Mouse (Mus musculus) limb, embryonic 13.5 days (tissue): ENCODE results near the gene Ktn1. TPM values are rescaled to one million over a fixed set of nuclear protein-coding genes. Genes with fewer than 3 reads are reported as not detected.

ENCODE experiments used
- ATAC-seq: fragments of 200-750 bp; cut with Nextera tagmentation; 2 replicates; pipeline ENCODE4 v1.8.0; 2017; ENCODE audit warnings: low read depth, moderate number of reproducible peaks, moderate TSS enrichment; ENCODE audit not compliant: low FRiP score
- H3K27ac ChIP-seq: fragments of 300-500 bp; sonication (generic); 2 replicates; pipeline ENCODE4 v1.5.1; 2015; ENCODE audit warnings: inconsistent platforms, mild to moderate bottlenecking, moderate library complexity
- H3K27me3 ChIP-seq: fragments of 300-500 bp; sonication (generic); 2 replicates; pipeline ENCODE4 v1.6.1; 2015; ENCODE audit warnings: mild to moderate bottlenecking, inconsistent platforms
- H3K36me3 ChIP-seq: fragments of 300-500 bp; sonication (generic); 2 replicates; pipeline ENCODE4 v1.6.1; 2015; ENCODE audit warnings: inconsistent platforms, mild to moderate bottlenecking, moderate library complexity
- H3K4me1 ChIP-seq: fragments of 300-500 bp; sonication (generic); 2 replicates; pipeline ENCODE4 v1.6.1; 2015; ENCODE audit warnings: inconsistent platforms
- H3K4me2 ChIP-seq: fragments of 300-500 bp; sonication (generic); replicated peaks from 2 replicates; pipeline ENCODE4 v1.6.1; 2015; ENCODE audit warnings: inconsistent platforms, mild to moderate bottlenecking, moderate library complexity
- H3K4me3 ChIP-seq: fragments of 300-500 bp; sonication (generic); 2 replicates; pipeline ENCODE4 v1.5.1; 2015; ENCODE audit warnings: moderate library complexity, mild to moderate bottlenecking, inconsistent platforms
- H3K9ac ChIP-seq: fragments of 300-500 bp; sonication (generic); 2 replicates; pipeline ENCODE4 v1.6.1; 2015; ENCODE audit warnings: mild to moderate bottlenecking, inconsistent platforms
- H3K9me3 ChIP-seq: fragments of 300-500 bp; sonication (generic); 2 replicates; pipeline ENCODE4 v1.6.1; 2016; ENCODE audit warnings: inconsistent platforms
- WGBS: fragments of 180-500 bp; shearing (Covaris S2); methylation state at CpG from one replicate; pipeline ENCODE4 v1.1.7; 2015; 5-methylcytosine and 5-hydroxymethylcytosine counted together
- polyA plus RNA-seq: library from polyadenylated mRNA; unstranded; fragments of >200 nt; fragmentation: Nextera tagmentation; extraction: Ambion mirVana; gene quantifications from 2 replicates; pipeline ENCODE4 v1.2.1, GENCODE M21; 2015

The Ktn1 gene
- 54.5 and 58.7 TPM in 2 replicates for polyA plus RNA-seq

DNA sequence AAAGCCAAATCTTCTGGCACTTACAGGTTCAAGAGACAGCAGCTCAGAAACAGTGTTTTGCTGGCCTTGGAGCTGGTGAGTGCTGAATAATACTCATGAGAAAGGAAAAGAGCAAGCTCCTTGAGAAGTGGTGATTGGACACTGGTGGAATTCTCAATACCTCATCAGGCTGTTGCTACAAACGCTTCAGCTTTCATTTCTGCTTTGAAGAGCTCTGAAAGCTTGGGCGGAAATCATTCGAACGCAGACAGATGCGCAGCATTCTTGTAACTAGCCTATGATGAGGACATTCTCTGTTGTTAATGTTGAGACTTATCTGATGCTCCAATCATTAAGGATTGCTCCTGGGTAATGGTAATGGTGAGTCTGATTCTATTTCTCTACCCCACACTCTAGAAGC lies at the start of gene Ktn1:
Ktn1 (plus strand) TSS at position 231 of the 400 bp plus-strand sequence.
- peak within 1 kb of the TSS; percentile 97 for H3K9ac ChIP-seq
- H3K27me3 ChIP-seq, result peaks cover 3% of the 10 kb centered on the region; the same call in 1 of the 2 replicates
- ATAC-seq, result no peak
- peak within 1 kb of the TSS; percentile 77 for H3K4me2 ChIP-seq
- 49% methylated on average over 5 of the region's 5 CpGs for WGBS
- no peaks in the 10 kb centered on the region for H3K9me3 ChIP-seq
- peaks cover 14% of the 10 kb centered on the region for H3K4me1 ChIP-seq
- H3K36me3 ChIP-seq, result no peaks in the 10 kb centered on the region
- H3K27ac ChIP-seq, result peak within 1 kb of the TSS; percentile 93
- peak within 1 kb of the TSS; percentile 97 for H3K4me3 ChIP-seq

DNA sequence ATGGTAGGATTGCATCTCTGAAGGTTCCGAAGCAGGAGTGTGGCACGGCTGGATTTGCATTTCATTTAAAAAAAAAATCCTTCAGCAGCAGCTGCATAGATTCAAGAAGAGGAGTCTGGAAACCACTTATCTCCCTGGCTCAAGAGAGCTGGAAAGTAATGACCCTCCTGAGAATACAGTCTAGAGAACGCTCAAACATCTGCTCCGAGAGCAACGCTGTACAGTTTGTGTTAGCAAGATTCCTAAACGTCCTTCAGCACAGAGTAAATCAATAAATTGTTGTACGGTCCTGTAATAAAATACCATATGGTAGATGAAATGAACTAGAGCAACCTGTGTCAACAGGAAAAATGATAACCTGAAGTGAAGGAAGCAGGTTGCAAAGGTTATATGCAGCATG lies 35.0 kb upstream of the Ktn1 start:
- Histone ChIP-seq H3K4me3 (no peak overlapping the region), H3K36me3 (no peaks in the 10 kb centered on the region), H3K4me1 (peaks cover 5% of the 10 kb centered on the region; the same call in 1 of the 2 replicates), H3K9me3 (no peaks in the 10 kb centered on the region), H3K9ac (no peak overlapping the region), H3K4me2 (no peak overlapping the region), H3K27me3 (no peaks in the 10 kb centered on the region), H3K27ac (no peak overlapping the region)
- 43% methylated on average over 7 of the region's 7 CpGs for WGBS
- no peak for ATAC-seq

DNA sequence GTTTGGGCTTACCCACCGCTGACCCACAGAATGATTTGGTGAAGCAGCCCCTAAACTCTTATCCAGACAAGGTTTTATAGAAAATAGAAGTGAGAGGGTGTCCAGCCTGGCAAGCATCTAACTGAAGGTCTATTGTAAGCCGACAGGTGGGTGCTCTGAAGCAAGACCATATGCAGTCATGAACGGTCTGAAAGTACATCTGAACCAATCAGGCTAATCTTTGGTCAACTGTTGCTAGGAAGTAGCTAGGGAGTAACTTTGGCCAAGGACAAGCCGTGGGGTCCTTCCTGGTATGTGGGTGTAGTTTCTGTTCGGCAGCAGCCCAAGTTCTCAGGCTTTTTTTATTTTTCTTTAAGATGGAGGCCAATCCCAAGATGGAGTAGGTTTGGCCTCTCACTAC lies 29.4 kb upstream of the Ktn1 start:
- no peaks in the 10 kb centered on the region for H3K36me3 ChIP-seq
- 88% methylated on average over 5 of the region's 5 CpGs for WGBS
- no peak for ATAC-seq
- H3K4me3 ChIP-seq, result no peak overlapping the region
- no peak overlapping the region for H3K4me2 ChIP-seq
- no peak overlapping the region for H3K27ac ChIP-seq
- no peaks in the 10 kb centered on the region for H3K27me3 ChIP-seq
- H3K9ac ChIP-seq, result no peak overlapping the region
- no peaks in the 10 kb centered on the region for H3K9me3 ChIP-seq
- no peaks in the 10 kb centered on the region for H3K4me1 ChIP-seq

DNA sequence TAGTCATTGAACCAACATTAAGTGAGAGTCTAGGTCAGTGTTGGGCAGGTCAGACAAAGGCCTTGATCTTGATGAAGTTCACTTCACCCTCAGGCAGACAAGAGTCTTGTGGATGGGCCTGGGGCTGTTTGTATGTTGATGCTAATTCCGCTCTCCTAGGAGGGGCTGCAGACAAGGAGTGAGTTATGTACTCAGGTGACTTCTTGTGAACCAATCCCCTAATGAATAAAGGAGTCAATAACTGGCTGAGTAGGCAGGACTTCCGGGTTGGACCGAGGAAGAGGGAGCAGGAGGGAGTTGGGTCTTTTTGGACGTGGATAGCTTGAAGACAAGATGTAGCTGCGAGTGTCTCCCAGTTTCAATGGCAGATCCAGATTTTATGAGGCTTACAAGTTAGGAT lies 26.3 kb upstream of the Ktn1 start:
- Histone ChIP-seq H3K4me3 (no peak overlapping the region), H3K27ac (no peak overlapping the region), H3K4me2 (no peak overlapping the region), H3K36me3 (no peaks in the 10 kb centered on the region), H3K27me3 (no peaks in the 10 kb centered on the region), H3K9me3 (no peaks in the 10 kb centered on the region), H3K4me1 (peaks cover 7% of the 10 kb centered on the region), H3K9ac (no peak overlapping the region)
- no peak for ATAC-seq
- 83% methylated on average over 5 of the region's 5 CpGs for WGBS

DNA sequence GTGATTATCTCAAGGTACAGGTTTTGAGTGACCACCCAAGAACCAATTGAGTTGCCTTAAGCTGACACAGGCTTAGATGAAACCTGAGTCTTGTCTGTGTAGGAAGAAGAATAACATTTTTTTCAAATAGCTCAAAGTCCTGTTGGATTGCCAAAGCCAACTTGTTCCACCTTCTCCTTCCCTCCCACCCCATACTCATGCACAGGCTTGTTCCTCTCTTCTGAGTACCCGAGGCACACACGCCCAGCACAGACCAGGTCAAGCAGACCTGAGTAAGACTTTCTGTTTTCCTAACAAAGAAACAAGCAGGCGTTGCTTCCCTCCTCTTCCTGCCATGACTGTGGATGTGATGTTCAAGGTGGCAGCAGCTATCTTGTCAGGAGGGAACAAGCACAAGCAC lies 23.4 kb upstream of the Ktn1 start:
- ATAC-seq, result no peak
- 69% methylated on average over 3 of the region's 3 CpGs for WGBS
- no peaks in the 10 kb centered on the region for H3K27me3 ChIP-seq
- H3K9ac ChIP-seq, result no peak overlapping the region
- no peaks in the 10 kb centered on the region for H3K36me3 ChIP-seq
- no peak overlapping the region for H3K4me3 ChIP-seq
- no peak overlapping the region for H3K27ac ChIP-seq
- H3K9me3 ChIP-seq, result no peaks in the 10 kb centered on the region
- peak overlapping the region; percentile 43; the same call in 1 of the 2 replicates for H3K4me2 ChIP-seq
- peaks cover 7% of the 10 kb centered on the region for H3K4me1 ChIP-seq

DNA sequence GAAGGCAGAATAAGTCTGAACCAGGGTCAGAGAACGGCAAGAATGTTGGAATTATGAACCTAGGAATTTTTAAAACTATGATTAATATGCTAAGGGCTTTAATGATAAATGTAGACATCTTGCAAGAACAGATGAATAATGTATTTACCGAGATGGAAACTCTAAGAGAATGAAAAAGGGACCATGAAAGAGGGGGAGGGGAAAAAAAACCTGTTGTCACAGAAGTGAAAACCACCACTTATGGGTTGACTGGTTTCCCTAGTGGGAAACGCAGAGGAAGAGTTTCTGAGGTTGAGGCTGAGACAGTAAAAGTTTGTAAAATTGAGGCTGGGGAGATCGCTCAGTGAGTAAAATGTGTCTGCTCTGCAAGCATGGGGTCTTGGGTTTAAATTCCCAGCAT lies 22.1 kb upstream of the Ktn1 start:
- Histone ChIP-seq H3K9ac (no peak overlapping the region), H3K27ac (no peak overlapping the region), H3K4me1 (peaks cover 7% of the 10 kb centered on the region), H3K4me3 (no peak overlapping the region), H3K9me3 (no peaks in the 10 kb centered on the region), H3K36me3 (no peaks in the 10 kb centered on the region), H3K27me3 (no peaks in the 10 kb centered on the region), H3K4me2 (no peak overlapping the region)
- no peak for ATAC-seq
- WGBS, result 83% methylated on average over 4 of the region's 4 CpGs

DNA sequence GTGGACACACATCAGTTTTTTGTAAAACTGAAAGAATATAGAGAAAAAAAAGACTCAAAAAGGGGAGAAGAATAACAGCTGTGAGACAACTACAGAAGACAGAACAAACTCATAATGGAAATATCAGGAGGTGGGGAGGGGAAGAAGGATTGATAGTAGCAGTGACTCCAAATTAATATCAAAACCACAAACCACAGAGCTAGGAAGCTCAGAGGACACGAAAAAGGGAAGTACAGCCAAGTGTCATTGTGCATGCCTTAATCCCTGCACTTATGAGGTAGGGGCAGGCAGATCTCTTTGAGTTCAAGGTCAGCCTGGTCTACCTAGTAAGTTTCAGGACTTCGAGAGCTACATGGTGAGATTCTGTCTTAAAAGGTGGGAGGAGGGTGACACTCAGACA lies 21.4 kb upstream of the Ktn1 start:
- no peak for ATAC-seq
- Histone ChIP-seq H3K27ac (no peak overlapping the region), H3K9me3 (no peaks in the 10 kb centered on the region), H3K4me1 (peaks cover 7% of the 10 kb centered on the region), H3K4me2 (no peak overlapping the region), H3K27me3 (no peaks in the 10 kb centered on the region), H3K4me3 (no peak overlapping the region), H3K36me3 (no peaks in the 10 kb centered on the region), H3K9ac (no peak overlapping the region)
- WGBS, result 82% methylated on average over 2 of the region's 2 CpGs

DNA sequence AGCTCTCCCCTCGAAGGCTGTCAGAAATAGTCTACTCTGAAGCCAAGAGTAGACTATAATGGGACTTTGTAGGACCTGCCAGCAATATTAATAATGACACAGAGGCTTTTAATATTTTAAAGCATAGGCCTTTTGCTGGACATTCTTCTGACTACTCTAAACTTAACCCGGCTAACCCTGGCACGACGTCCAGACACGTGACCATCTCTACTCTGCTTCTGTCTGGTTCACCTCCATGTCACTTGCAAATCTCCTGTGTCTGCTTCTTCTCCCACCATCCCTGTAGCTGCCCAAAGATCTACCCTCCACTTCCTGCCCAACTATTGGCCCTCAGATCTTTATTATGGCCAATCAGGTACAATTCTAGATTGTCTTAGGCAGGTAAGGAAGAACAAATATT lies 20.9 kb upstream of the Ktn1 start:
- Histone ChIP-seq H3K36me3 (no peaks in the 10 kb centered on the region), H3K4me2 (no peak overlapping the region), H3K4me1 (peaks cover 7% of the 10 kb centered on the region), H3K9ac (no peak overlapping the region), H3K27ac (no peak overlapping the region), H3K9me3 (no peaks in the 10 kb centered on the region), H3K27me3 (no peaks in the 10 kb centered on the region), H3K4me3 (no peak overlapping the region)
- WGBS, result 91% methylated on average over 5 of the region's 5 CpGs
- no peak for ATAC-seq

DNA sequence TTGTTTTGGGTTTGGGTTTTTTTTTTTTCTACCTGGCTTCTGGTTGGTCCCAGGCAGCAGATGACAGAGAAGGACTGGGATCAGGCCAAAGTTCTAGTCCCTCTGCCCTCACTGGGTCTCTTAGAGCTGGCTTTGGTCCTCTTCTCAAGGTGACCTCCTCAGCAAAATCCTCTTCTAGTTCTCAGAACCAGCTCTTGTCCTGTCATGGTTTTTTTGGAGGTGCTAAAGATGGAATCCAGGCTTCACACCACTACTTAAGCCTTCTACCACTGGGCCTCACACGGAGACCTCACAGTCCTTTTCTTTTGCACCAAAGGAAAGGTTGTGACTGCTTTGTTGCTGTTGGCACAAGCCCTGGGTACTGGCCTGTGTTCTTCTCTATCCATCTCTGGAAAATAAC lies 15.8 kb upstream of the Ktn1 start:
- no peak overlapping the region for H3K4me2 ChIP-seq
- H3K4me3 ChIP-seq, result no peak overlapping the region
- no peak overlapping the region for H3K9ac ChIP-seq
- no peaks in the 10 kb centered on the region for H3K27me3 ChIP-seq
- peaks cover 15% of the 10 kb centered on the region for H3K4me1 ChIP-seq
- ATAC-seq, result no peak
- no peaks in the 10 kb centered on the region for H3K36me3 ChIP-seq
- 68% methylated on average over 1 of the region's 1 CpGs for WGBS
- H3K27ac ChIP-seq, result no peak overlapping the region
- H3K9me3 ChIP-seq, result no peaks in the 10 kb centered on the region

DNA sequence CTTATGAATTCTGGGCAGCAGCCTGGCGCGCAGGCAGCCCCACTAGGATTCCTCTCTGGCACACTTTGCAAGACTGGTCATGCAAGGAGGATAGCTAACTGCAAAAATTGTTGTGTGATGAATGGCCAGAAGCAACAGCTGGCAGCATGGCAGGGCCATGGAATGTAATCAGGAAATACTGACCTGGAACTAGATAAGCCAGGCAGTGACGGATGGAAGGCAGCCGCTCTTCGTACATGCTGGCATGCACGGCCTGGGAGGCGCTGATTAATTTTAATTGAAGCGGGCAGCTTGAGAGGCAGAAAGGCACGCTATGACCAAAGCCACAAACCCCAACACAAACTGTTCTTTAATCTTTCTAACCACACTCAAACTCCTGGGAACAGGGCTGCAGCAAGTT lies 13.8 kb upstream of the Ktn1 start:
- peaks cover 15% of the 10 kb centered on the region for H3K4me1 ChIP-seq
- H3K27me3 ChIP-seq, result no peaks in the 10 kb centered on the region
- ATAC-seq, result peak; percentile 15; the same call in 1 of the 2 replicates
- H3K27ac ChIP-seq, result no peak overlapping the region
- no peaks in the 10 kb centered on the region for H3K9me3 ChIP-seq
- H3K4me3 ChIP-seq, result no peak overlapping the region
- peak overlapping the region; percentile 19; the same call in 1 of the 2 replicates for H3K9ac ChIP-seq
- peak overlapping the region; percentile 31; the same call in 1 of the 2 replicates for H3K4me2 ChIP-seq
- 45% methylated on average over 9 of the region's 9 CpGs for WGBS
- H3K36me3 ChIP-seq, result no peaks in the 10 kb centered on the region

DNA sequence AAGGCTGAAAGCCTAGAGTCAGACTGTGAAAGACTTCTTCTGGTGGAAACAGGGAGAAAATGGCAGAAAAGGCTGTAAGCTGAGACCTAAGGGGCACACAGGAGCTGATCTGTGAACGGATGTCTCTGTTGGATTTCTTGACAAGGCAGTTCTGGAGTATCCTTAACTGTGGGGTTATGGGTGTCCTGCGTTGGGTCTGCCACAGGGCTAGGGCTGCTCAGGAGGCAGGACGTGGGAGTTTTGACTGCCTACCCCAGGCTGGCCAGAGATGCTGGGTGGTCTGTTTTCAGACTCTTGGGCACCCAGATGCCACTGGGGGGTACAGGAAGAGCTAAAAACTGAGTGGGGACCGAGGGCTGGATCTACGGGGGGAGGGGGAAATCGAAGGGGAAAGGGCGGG lies 13.4 kb upstream of the Ktn1 start:
- ATAC-seq, result 0 out of 2 replicates have a peak, but pooled peaks have one; percentile 40
- H3K27ac ChIP-seq, result no peak overlapping the region
- peak overlapping the region; percentile 19; the same call in 1 of the 2 replicates for H3K9ac ChIP-seq
- no peaks in the 10 kb centered on the region for H3K9me3 ChIP-seq
- peak overlapping the region; percentile 31; the same call in 1 of the 2 replicates for H3K4me2 ChIP-seq
- H3K4me3 ChIP-seq, result no peak overlapping the region
- WGBS, result 58% methylated on average over 7 of the region's 7 CpGs
- H3K36me3 ChIP-seq, result no peaks in the 10 kb centered on the region
- no peaks in the 10 kb centered on the region for H3K27me3 ChIP-seq
- H3K4me1 ChIP-seq, result peaks cover 15% of the 10 kb centered on the region

DNA sequence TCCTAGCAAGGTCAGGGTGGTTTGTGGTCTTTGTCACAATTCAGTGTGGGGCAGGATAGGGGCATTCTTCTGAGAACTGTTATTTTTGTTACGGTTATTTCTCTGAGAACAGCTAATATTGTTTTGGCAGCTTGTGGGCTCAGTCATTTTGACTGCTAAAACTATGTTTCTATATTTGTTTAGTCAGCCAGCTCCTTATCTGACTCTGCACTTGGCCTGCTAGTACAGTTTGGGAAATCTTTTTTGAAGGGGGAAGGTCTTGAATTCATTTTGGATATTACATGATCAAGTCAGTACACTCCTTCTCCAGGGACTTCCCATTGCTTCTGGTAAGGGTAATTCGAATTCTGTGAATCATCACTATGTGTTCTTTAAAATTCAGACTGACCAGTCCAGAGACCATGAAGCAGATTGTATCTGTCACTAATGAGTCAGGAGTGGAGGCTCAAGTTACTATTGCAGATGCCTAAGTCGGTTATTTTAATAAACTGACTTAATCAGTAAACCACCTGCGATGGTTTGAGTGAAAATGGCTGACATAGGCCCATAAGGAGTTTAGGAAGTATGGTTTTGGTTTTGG lies 9.8 kb upstream of the Ktn1 start:
- Histone ChIP-seq H3K27me3 (no peaks in the 10 kb centered on the region), H3K4me1 (peaks cover 15% of the 10 kb centered on the region), H3K4me2 (no peak overlapping the region), H3K4me3 (no peak overlapping the region), H3K36me3 (no peaks in the 10 kb centered on the region), H3K27ac (no peak overlapping the region), H3K9me3 (no peaks in the 10 kb centered on the region), H3K9ac (no peak overlapping the region)
- 66% methylated on average over 4 of the region's 4 CpGs for WGBS
- no peak for ATAC-seq

DNA sequence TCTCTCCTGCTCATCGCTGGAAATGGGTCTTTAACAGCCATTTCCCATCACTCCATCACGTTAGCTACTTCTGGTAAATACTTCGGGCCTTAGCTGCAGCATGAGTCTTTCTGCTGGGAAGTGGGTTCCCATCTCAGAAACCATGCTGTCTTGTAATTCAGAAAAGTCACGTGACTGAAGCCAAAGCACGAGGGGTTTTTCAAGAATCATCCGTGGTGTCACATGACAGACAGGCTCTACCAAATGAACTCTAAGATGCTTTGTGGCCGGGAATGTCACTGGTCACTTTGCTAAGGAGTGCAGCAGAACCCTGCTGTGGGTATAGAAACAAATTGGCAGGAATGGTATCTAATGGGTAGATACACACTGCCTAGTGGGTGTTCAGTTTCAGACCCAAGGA lies 2.6 kb upstream of the Ktn1 start:
- Histone ChIP-seq H3K4me3 (no peak overlapping the region), H3K36me3 (no peaks in the 10 kb centered on the region), H3K27me3 (peaks cover 3% of the 10 kb centered on the region; the same call in 1 of the 2 replicates), H3K4me2 (no peak overlapping the region), H3K27ac (no peak overlapping the region), H3K9ac (no peak overlapping the region), H3K9me3 (no peaks in the 10 kb centered on the region), H3K4me1 (peaks cover 10% of the 10 kb centered on the region)
- ATAC-seq, result no peak
- WGBS, result 63% methylated on average over 7 of the region's 7 CpGs
